Mouse (Mus musculus): Measurements from ENCODE around the gene Clcn5.

The Clcn5 gene

GRCm38 (mm10) chrX:7319089-7319721, at the start of gene Clcn5:
Clcn5 (minus strand) TSS chrX:7319358.
- peak; percentile 96 for DNase-seq (ENCODE audit: extremely low read depth, insufficient read length, low spot score)

- DNase-seq (ENCODE audit: extremely low read depth, insufficient read length, low spot score) = no peak
These were observed 6.3 kb upstream of the Clcn5 start for GRCm38 (mm10) chrX:7325455-7325854.

- peak; percentile 29 for DNase-seq (ENCODE audit: extremely low read depth, insufficient read length, low spot score)
These were observed 3.1 kb upstream of the Clcn5 start for GRCm38 (mm10) chrX:7322288-7322687.

DNA sequence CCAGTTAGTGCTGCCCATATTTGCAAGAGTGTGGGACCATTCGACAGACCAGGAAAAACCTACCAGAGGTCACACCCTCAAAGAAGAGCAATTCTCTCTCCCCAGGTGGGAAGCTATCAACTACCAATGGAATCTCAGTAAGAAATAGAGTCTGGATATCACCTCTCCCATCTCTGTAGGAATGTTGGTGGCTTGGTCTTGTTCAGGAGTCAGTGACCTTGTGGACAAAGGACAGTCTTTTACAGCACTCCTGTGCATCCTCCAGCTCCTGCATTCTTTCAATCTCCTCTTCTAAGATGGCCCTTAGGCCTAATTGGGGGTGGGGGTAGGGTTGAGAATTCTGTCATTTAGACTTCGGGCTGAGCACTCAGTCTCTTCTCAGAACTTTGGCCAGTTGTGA, 1.4 kb upstream of the Clcn5 start:
- DNase-seq (ENCODE audit: extremely low read depth, insufficient read length, low spot score) = no peak

DNA sequence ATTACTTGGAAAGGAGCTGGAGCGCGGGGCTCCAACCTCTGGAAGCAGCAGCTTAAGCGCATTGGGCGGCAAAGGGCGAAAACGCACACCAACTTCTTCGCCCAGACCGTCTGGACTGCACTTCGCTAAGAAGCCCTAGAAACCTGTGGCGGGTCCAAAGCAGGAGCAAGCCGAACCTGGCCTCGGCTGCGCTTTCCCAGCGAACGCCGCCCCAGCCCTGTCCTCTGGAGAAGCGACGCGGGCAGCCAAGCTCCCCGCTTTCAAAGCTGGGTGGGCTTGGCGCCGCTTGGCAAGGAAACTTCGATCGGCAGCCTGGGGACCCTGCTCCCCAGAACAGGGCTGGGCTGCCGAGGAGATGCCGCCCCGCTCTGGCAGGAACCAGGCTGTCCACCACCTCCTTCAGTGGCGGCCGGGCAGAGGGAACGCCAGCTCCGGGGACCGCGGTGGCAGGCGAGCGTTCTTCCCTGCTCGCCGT, 570 bp downstream of the Clcn5 start:
- DNase-seq (ENCODE audit: extremely low read depth, insufficient read length, low spot score) = no peak

DNA sequence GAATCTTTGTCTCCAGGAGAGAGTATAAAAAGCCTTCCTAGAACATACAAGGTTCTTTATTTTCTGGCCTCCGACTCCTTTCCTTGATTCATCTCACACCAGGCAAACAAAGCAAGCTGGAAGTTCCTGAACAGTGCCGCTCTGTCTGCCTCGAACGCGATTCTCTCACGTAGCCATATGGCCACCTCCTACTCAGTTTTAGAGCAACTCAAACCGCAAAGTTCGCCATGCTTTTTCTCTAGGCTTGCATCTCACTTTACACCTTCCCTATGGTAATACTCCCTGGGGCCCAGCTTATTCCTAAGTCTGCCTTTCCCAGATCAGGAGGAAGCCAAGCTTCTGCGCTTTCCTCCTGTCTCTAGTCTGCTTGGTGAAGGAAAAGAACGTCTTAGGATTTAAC, 4.0 kb downstream of the Clcn5 start:
- no peak for DNase-seq (ENCODE audit: extremely low read depth, insufficient read length, low spot score)

GRCm38 (mm10) chrX:7314645-7315044, 4.5 kb downstream of the Clcn5 start:
- no peak for DNase-seq (ENCODE audit: extremely low read depth, insufficient read length, low spot score)

GRCm38 (mm10) chrX:7308242-7308641, 10.9 kb downstream of the Clcn5 start:
- peak; percentile 49 for DNase-seq (ENCODE audit: extremely low read depth, insufficient read length, low spot score)

DNA sequence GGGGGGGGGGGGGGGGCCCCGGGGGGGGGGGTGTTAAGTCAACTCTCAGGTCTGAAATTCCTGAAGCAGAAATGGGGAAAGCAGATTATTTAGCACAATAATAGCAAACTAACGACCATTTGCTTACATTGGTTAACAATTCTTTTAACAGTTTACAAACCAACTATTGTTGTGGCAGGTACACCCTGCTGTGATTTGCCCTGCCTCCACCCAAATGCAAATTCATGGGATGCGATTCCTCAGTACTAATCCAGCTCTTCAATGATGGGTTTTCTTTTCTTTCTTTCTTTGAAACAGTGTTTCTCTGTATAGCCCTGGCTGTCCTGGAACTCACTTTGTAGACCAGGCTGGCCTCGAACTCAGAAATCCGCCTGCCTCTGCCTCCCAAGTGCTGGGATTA, 12.3 kb downstream of the Clcn5 start:
- DNase-seq (ENCODE audit: extremely low read depth, insufficient read length, low spot score) = no peak

DNA sequence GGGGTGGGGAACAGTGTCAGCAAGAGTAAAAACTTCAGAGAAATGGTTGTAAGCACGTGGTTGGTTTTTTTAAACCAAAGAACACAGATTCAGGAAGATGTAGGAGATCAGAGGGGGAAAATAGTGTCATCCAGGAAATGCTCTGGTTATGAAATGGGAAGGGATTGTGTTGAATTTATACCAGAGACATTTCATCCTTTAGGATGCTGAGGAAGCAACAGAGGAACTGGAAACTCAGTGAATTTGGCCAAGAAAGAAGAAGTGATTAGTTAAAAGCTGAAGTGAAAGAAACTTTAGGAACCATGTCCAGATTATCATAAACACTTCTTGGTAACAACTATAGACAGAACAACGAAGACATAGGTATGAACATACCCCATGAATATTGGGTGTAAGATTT, 26.2 kb downstream of the Clcn5 start:
- DNase-seq (ENCODE audit: extremely low read depth, insufficient read length, low spot score) = no peak

GRCm38 (mm10) chrX:7292151-7292768, 26.9 kb downstream of the Clcn5 start:
- DNase-seq (ENCODE audit: extremely low read depth, insufficient read length, low spot score) = no peak

GRCm38 (mm10) chrX:7288976-7289375, 30.2 kb downstream of the Clcn5 start:
- DNase-seq (ENCODE audit: extremely low read depth, insufficient read length, low spot score) = no peak

- DNase-seq (ENCODE audit: extremely low read depth, insufficient read length, low spot score) = no peak
These were observed 32.0 kb downstream of the Clcn5 start for GRCm38 (mm10) chrX:7287051-7287734.

DNA sequence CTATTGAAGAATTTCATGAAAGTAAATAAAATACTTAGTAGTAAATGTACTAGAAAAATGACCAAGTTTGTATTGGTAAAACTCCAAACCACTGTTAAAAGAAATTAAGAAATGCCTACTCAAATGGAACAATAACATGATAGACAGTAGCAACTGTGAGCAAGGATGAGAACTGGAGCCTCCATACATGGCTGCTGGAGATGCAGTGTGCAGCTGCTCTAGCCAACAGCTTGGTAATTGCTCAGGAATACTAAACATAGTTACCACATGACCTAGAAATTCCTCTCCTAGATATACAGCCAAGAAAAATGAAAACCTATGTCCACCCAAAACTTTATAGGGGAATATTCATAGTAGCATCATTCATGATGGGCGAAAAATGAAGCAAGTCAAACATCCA, 36.5 kb downstream of the Clcn5 start:
- DNase-seq (ENCODE audit: extremely low read depth, insufficient read length, low spot score) = no peak

GRCm38 (mm10) chrX:7279722-7280121, 39.4 kb downstream of the Clcn5 start:
- DNase-seq (ENCODE audit: extremely low read depth, insufficient read length, low spot score) = no peak

- DNase-seq (ENCODE audit: extremely low read depth, insufficient read length, low spot score) = no peak
These were observed 42.6 kb downstream of the Clcn5 start for GRCm38 (mm10) chrX:7276564-7276963.

- DNase-seq (ENCODE audit: extremely low read depth, insufficient read length, low spot score) = no peak
These were observed 58.0 kb downstream of the Clcn5 start for GRCm38 (mm10) chrX:7261149-7261548.

DNA sequence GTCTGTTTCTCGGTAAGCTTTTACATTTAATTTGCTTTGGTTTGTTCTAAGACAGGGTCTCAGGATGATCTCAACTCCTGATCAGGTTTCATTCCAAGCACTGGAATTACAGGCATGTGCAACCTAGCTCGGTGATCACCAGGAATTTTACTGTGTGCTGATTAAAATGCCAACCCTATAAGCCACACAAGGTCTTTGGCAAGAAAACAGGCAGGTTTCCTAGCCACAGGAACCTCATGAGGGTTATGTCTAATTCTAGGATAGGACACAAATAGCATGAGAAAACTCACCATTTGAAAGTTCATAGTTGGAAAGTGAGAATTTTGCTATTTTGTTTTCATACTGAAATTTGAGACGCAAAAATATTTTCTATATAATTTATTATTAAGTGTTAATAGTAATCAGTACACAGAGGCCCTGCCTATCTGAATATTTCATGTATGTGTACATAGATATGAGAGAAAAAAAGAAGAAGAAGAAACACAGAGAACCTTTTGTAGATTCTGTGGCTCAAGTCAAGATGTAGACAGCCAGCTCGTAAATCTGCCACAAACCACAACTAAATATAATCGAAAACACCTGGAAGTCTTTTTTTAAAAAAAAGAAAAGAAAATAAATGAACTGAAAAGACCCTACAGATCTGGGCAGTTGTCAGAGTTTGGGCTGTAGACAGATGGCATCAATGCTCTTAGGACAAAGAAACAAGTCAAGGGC, 58.6 kb downstream of the Clcn5 start:
- DNase-seq (ENCODE audit: extremely low read depth, insufficient read length, low spot score) = peak; percentile 15

DNA sequence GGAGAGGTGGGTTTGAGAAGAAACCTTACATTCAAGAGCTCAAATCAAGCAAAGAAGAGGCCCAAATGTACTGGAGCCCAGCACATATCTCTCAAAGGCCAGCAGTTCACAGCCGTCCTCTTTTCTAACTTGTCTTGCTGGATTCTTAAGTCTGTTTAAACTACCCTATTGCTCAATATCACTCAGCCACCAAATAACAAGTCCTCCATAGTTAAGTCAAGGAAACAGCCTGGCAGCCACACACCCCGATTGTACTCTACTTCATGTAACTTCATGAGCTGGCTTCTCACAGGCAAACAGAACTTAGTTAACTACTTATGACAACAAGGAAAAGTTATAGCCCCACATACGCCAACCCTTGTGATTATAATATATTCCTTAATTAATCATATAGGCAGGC, 59.4 kb downstream of the Clcn5 start:
- DNase-seq (ENCODE audit: extremely low read depth, insufficient read length, low spot score) = no peak

DNA sequence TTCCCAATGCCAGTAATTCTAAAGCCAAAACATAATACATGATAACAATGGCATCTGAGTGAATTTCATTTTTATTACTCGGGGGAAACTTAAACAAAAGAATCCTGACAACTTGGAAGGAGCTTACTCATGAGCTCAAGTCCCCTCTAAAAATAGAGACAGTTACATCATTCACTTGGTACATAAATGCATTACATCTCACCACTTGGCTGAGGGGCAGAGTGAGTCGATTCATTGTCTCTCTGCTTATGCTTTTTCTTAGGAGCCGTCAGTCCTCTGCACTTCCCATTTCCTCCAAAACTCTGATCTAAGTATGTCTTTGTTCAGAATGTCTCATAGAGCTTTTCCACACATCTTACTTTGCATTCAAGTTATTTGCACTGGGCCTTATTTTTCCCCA, 63.1 kb downstream of the Clcn5 start:
- no peak for DNase-seq (ENCODE audit: extremely low read depth, insufficient read length, low spot score)

- no peak for DNase-seq (ENCODE audit: extremely low read depth, insufficient read length, low spot score)
These were observed 115.1 kb downstream of the Clcn5 start for GRCm38 (mm10) chrX:7204099-7204498.

Measured in 3134 (cell line).